Mouse (Mus musculus) testis, postnatal 14 days (tissue): ENCODE data around the gene Zdhhc4.

Experiments
- DNase-seq: peaks from one replicate; pipeline ENCODE4 v3.0.0; 2021; ENCODE audit warnings: low spot score

Gene Zdhhc4

DNA sequence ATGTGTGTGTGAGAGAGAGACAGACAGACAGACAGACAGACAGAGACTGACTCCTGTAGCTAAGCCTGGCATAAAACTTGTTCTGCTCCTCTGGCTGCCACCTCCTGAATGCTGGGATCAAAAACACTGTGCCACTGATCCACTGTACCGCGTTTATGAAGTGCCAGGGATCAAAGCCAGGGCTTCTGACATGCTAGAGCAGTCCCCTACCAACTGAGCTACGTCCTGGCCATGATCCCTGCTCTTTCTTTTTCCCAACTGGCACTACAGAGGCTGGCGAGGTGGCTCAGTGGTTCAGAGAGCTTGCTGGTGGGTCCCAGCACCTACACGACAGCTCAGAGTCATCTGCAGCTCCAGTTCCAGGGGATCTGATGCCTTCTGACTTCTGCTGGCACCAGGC, 53.3 kb downstream of the Zdhhc4 start:
- DNase-seq: no peak

GRCm38 (mm10) chr5:143272540-143273330, 56.3 kb downstream of the Zdhhc4 start:
- no peak for DNase-seq

GRCm38 (mm10) chr5:143272108-143272507, 56.9 kb downstream of the Zdhhc4 start:
- DNase-seq: no peak

DNA sequence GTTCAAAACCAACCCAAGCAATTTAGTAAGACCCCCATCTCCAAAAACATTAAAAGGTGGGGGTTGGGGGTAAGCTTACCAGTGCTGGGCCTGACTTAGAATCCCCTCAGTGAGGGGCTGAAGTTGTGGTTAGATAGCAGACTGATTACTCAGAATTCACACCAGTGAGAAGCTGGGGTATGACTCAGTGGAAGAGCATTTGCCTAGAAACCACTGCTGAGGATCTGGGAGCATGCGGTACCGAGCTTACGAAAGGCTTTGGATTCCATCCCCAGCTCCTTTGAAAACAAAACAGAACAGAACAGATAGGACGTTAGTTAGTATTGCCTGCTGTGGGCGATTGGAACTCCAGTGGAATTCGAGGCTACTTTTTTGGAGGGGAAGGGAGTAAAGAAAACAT, 57.4 kb downstream of the Zdhhc4 start:
- no peak for DNase-seq

GRCm38 (mm10) chr5:143270151-143270519, 58.9 kb downstream of the Zdhhc4 start:
- no peak for DNase-seq

DNA sequence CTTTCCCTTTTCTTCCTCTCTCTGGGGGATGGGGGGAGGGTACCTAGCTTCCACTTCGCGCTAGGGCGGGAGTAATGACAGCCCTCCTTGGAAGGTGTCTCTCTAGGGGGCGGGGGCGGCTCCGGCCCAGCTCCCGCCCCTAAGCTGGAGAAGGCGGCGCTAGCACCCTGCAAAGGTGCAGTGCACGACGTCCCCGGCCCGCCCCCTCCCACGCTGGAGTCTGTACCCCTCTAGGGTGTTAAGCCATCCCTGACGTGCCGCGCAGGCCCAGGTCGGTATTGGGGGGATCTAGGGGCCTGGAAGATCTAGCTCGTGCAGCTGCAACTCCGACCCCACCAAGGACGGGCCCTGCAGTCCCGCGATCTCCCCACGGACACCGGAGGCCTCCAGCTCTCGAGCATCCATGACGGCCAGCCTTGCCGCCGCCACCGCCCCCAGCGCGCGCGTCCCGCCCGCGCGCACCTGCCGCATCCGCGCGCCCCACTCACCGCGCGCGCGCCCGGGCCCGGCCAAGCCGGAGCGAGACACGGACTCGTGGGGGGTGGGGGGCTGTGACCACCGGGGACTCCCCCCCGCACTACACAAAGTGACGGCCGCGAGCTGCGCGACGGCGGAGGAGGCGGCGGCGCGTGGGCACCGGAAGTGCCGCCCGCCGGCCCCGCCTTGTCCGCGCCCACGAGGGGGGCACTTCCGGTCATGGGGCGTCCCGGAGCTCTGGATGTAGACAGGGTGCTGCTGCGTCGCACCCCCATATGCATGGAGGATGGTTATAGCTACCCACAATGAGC, 59.5 kb downstream of the Zdhhc4 start, which contains the start of gene Zfp316:
Gene Zfp316 (minus strand): TSS at position 660 of the 788 bp plus-strand sequence.
- DNase-seq: peak; percentile 64

- DNase-seq: no peak
These were observed 60.1 kb downstream of the Zdhhc4 start for GRCm38 (mm10) chr5:143268985-143269362.

DNA sequence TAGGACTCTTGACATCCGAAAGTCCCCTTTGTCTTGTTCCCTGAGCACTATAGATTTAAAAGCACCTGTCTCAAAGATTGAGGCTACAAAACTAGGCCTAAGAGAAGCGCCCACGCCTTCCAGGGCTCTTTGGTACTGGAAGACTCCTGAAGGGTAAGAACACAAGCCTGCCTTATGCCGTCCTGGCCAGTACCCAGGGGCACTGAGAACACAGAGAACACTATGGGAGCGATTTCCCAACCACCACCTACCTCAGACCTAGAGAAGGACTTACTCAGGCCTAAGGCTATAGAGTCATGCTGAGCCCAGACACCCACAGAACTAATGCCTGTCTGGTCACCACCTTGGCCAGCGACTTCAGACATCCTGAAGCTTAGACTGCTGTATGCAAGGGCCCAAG, 62.3 kb downstream of the Zdhhc4 start:
- DNase-seq: no peak
